Mouse (Mus musculus) forebrain, postnatal 0 days (tissue): ENCODE results near the gene Gpr137b. TPM values are rescaled to one million over a fixed set of nuclear protein-coding genes. Genes with fewer than 3 reads are reported as not detected.
"Not testable (repeated sequence)": the region's sequence is repeated elsewhere in the genome, so short reads cannot be mapped to it uniquely, and the experiment has no call there.

Source experiments
- ATAC-seq: fragments of 200-750 bp; cut with Nextera tagmentation; 2 replicates; pipeline ENCODE4 v1.8.0; 2017; ENCODE audit warnings: mild to moderate bottlenecking, moderate library complexity
- DNase-seq: peaks from one replicate; pipeline ENCODE4 v3.0.0-alpha.2; 2015
- H3K27ac ChIP-seq: fragments of 300-500 bp; sonication (generic); 2 replicates; pipeline ENCODE4 v1.5.1; 2014; ENCODE audit warnings: low read depth, mild to moderate bottlenecking, antibody characterized with exemption, low read length, moderate library complexity, mixed read lengths
- H3K27me3 ChIP-seq: fragments of 300-500 bp; sonication (generic); 2 replicates; pipeline ENCODE4 v1.6.1; 2014; ENCODE audit warnings: mild to moderate bottlenecking, low read length, mixed read lengths; ENCODE audit not compliant: insufficient read depth
- H3K36me3 ChIP-seq: fragments of 300-500 bp; sonication (generic); 2 replicates; pipeline ENCODE4 v1.6.1; 2014; ENCODE audit warnings: mild to moderate bottlenecking, moderate library complexity; ENCODE audit not compliant: insufficient read depth
- H3K4me1 ChIP-seq: fragments of 300-500 bp; sonication (generic); 2 replicates; pipeline ENCODE4 v1.6.1; 2014; ENCODE audit warnings: antibody characterized with exemption; ENCODE audit not compliant: insufficient read depth
- H3K4me2 ChIP-seq: fragments of 300-500 bp; sonication (generic); 2 replicates; pipeline ENCODE4 v1.6.1; 2014; ENCODE audit warnings: low read depth, mild to moderate bottlenecking, moderate library complexity
- H3K4me3 ChIP-seq: fragments of 300-500 bp; sonication (generic); 2 replicates; pipeline ENCODE4 v1.5.1; 2014; ENCODE audit warnings: low read depth, low read length, mixed read lengths
- H3K9ac ChIP-seq: fragments of 300-500 bp; sonication (generic); 2 replicates; pipeline ENCODE4 v1.6.1; 2014; ENCODE audit warnings: mild to moderate bottlenecking
- H3K9me3 ChIP-seq: fragments of 300-500 bp; sonication (generic); 2 replicates; pipeline ENCODE4 v1.6.1; 2016; ENCODE audit warnings: low read length
- CTCF ChIP-seq: sonication (generic); IDR thresholded peaks from 2 replicates; pipeline ENCODE4 v1.5.1; 2016; ENCODE audit warnings: antibody characterized with exemption, control low read depth, low read depth
- WGBS: fragments of 180-500 bp; shearing (Covaris S2); extraction: QIAGEN DNeasy Blood & Tissue Kit; methylation state at CpG from one replicate; pipeline ENCODE4 v1.1.7; 2014; 5-methylcytosine and 5-hydroxymethylcytosine counted together
- polyA plus RNA-seq: library from polyadenylated mRNA; unstranded; fragments of >200 nt; fragmentation: Nextera tagmentation; extraction: Ambion mirVana; gene quantifications from 2 replicates; pipeline ENCODE4 v1.2.1, GENCODE M21; 2015
- total RNA-seq: library from RNA; depleted of rRNA; stranded (reverse); fragments of >200 nt; gene quantifications from 2 replicates; pipeline ENCODE4 v1.2.3, GENCODE M21; 2014

Gene Gpr137b
- total and polyA plus RNA-seq, 2 experiments from 2014 or later = 16.4 to 18.3 TPM

DNA sequence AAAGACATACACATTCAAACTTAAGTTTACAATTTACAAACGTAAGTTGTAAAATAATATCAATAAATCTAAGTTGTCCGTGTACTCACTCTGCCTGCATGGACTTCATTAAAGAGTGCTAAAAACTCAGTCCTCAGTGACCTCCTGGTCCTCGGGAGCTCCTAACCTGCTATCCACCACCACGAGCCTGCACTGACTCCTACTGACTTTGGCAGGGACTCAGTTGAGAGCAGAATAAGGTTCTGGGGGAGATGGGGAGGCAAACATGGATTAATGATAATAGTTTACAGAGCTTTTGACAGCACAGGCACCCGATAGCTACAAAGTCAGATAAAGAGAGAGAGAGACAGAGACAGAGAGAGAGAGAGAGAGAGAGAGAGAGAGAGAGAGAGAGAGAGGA lies 16.6 kb downstream of the Gpr137b start:
- H3K36me3 ChIP-seq = no peaks in the 10 kb centered on the region
- ATAC-seq (no peak), DNase-seq (no peak)
- H3K4me1 ChIP-seq = no peaks in the 10 kb centered on the region
- 88% methylated on average over 5 of the region's 5 CpGs for WGBS
- no peak overlapping the region for H3K4me3 ChIP-seq
- no peaks in the 10 kb centered on the region for H3K9me3 ChIP-seq
- no peak overlapping the region for H3K9ac ChIP-seq
- H3K27me3 ChIP-seq = no peaks in the 10 kb centered on the region
- TF ChIP-seq CTCF = no peak
- no peak overlapping the region for H3K27ac ChIP-seq
- no peak overlapping the region for H3K4me2 ChIP-seq

DNA sequence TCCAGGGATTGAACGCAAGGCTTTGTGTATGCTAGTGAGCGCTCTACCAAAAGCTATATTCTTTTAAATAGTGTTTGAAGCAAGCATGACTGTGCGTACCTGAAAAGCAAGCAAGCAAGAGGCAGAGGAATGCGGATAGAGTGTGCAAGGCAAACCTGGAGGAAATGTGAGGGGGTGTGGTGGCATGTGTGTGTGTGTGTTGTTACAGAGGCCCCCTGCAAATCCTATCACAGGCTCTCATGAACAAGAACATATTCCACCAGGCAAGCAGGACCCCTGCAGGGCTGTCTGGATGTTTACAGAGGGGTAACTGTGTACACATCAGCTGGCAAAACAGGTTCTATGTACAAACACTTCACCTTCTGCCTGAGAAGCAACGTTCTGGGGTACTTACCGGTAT lies 19.8 kb downstream of the Gpr137b start:
- not testable (repeated sequence) for H3K4me1 ChIP-seq, H3K36me3 ChIP-seq, H3K4me3 ChIP-seq, H3K9ac ChIP-seq, H3K27ac ChIP-seq, H3K9me3 ChIP-seq, H3K27me3 ChIP-seq, H3K4me2 ChIP-seq, ATAC-seq, DNase-seq
- WGBS = 93% methylated on average over 5 of the region's 6 CpGs

DNA sequence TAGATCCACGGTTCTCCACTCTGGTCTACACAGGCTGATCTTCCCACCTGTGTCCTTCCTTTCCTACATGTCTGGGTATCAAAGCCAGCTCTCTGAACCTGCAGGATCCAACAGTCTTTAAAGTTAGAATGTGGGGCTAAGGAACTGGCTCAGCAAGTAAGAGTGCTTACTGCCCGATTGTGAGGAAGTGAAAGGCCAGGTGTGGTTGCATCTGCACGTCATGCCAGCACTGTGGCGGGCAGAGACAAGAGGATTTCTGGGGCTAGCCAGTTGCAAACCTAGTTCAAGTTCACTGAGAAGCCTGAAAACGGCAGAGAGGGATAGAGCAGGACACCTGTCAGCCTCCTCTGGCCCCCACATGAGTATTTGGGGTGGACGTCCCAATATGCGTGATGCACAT lies 22.4 kb downstream of the Gpr137b start:
- WGBS = 97% methylated on average over 7 of the region's 7 CpGs
- H3K9me3 ChIP-seq, H3K27ac ChIP-seq, H3K9ac ChIP-seq, H3K4me3 ChIP-seq, ATAC-seq, H3K36me3 ChIP-seq, DNase-seq, H3K4me1 ChIP-seq, H3K4me2 ChIP-seq, H3K27me3 ChIP-seq: not testable (repeated sequence)

DNA sequence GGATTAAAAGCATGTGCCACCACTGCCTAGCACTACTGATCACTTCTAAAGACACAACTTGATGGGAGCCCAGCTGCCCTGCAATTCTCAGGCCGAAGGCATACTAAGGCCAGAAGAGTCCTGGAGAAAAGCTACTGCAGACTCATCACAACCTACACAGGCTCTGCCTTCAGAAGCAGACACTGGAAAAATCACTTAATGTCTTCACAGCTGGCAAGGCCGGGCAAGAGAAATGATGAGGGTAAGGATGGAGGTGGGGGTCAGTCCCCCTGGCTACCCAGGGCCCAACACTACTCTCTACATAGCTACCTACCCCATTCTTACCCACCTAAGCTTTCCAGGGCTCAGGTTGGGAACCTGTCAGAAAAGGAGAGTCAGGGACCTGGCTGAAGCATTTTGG lies 27.4 kb downstream of the Gpr137b start:
- H3K9me3 ChIP-seq, H3K4me1 ChIP-seq, H3K27ac ChIP-seq, H3K4me3 ChIP-seq, H3K27me3 ChIP-seq, H3K9ac ChIP-seq, H3K4me2 ChIP-seq, DNase-seq, ATAC-seq: not testable (repeated sequence)
- H3K36me3 ChIP-seq = peaks cover 30% of the 10 kb centered on the region
- 91% methylated on average over 2 of the region's 2 CpGs for WGBS

DNA sequence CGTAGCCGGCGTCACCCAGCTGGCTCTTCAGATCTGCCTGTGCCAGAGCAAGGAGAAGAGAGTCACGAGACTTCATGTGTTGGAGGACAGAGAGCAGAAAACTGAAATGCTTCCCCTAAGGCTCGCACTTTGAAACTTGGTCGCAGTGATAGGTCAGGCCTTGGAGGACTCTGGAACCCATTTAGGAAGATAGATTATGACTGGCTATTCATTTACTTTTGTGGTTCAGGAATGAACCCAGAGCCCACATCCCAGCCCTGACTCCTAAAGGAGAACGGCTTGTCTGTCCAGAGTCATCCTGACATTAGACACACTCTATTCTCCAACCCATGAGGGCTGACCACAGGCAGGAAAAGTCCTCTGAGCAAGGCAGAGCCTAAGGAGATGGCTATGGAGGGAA lies 30.3 kb downstream of the Gpr137b start:
- H3K9me3 ChIP-seq, DNase-seq, H3K9ac ChIP-seq, H3K27ac ChIP-seq, H3K4me2 ChIP-seq, H3K4me3 ChIP-seq, H3K27me3 ChIP-seq, ATAC-seq, H3K4me1 ChIP-seq: not testable (repeated sequence)
- WGBS = 96% methylated on average over 7 of the region's 7 CpGs
- H3K36me3 ChIP-seq = peaks cover 35% of the 10 kb centered on the region

DNA sequence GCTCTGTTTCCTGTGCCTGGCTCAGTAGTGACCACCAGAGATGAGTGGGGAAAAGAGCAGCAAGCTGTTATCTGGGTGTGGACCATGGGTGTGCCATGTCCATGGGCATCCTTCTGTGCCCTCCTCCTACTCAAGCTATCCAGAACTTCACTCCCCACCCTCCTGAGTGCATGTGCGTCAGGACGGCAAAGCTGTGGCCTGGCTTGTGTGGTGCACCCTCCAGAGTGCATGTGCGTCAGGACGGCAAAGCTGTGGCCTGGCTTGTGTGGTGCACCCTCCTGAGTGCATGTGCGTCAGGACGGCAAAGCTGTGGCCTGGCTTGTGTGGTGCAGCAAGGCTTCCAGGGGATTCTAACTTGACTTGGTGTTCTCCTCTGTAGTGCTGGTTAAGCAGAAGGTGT lies 31.6 kb downstream of the Gpr137b start:
- not testable (repeated sequence) for H3K4me2 ChIP-seq, ATAC-seq

DNA sequence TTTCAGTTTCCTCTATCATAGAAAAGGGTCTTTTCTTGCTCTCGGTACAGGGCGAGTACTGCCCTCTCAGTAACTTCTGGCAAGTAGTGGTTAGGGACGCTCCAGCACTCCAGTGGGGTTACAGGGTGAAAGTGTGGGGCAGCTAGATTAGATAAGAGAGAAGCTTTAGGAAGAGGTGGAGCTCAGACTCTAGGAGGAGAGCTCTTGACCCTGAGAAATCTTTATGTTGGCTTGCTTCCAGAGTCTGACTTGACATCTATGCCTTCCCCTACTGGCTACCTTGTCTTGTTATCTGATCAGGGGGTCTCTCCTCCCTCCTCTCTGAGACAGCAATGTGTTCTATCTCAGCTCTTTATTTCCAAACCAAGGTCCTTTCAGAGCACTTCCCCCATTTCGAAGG lies 33.8 kb downstream of the Gpr137b start:
- H3K4me1 ChIP-seq, ATAC-seq, H3K9ac ChIP-seq, H3K4me3 ChIP-seq, H3K27ac ChIP-seq, DNase-seq, H3K4me2 ChIP-seq, H3K27me3 ChIP-seq, H3K9me3 ChIP-seq: not testable (repeated sequence)
- WGBS = 100% methylated on average over 4 of the region's 4 CpGs
- H3K36me3 ChIP-seq = peaks cover 41% of the 10 kb centered on the region

More for the DNA sequence above, 31.6 kb downstream of the Gpr137b start:
- H3K9ac ChIP-seq, DNase-seq, H3K4me3 ChIP-seq, H3K27me3 ChIP-seq, H3K9me3 ChIP-seq, H3K4me1 ChIP-seq, H3K27ac ChIP-seq: not testable (repeated sequence)
- 97% methylated on average over 6 of the region's 6 CpGs for WGBS
- peaks cover 40% of the 10 kb centered on the region for H3K36me3 ChIP-seq

DNA sequence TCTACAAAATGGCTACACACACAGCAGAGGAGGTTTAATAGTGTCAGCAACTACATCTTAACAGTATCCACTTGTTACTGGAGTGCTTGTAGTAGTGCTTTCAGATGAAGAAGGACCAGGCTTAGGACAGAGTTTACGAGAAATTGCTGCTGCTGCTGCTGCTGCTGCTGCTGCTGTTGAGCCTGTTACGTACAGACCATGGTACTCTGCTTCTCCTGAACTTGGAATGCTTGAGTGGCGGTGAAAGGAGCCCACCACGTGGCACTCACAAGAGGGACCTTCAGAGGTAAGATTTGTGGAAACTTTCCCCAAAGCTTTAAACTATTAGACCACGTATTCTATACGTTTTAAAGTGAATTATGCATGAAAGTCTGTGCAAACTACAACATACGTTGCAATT lies 35.2 kb downstream of the Gpr137b start:
- not testable (repeated sequence) for H3K9me3 ChIP-seq, H3K4me2 ChIP-seq, H3K4me3 ChIP-seq, DNase-seq, H3K27ac ChIP-seq, H3K9ac ChIP-seq, H3K27me3 ChIP-seq, ATAC-seq, H3K4me1 ChIP-seq
- WGBS = 94% methylated on average over 7 of the region's 7 CpGs
- H3K36me3 ChIP-seq = peaks cover 32% of the 10 kb centered on the region

DNA sequence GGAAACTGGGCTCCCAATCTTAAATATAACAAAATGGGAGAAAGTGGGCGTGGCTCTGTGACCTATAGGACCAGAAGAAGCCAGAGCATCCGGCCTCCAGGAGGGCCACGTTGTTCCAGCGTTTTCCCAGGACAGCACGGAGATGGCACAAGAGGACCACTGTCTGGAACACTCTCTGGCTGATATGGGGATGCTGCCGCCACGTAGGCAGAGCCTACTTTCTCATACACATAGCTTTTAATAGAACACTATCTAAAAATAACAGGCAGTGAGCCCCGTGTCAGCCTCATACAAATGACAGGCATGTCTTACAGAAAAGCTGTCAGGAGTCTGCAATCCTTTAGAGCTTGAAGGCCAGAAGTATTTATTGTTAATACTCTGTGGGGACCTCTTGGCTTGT lies 35.7 kb downstream of the Gpr137b start:
- not testable (repeated sequence) for H3K27me3 ChIP-seq, H3K4me3 ChIP-seq, H3K9me3 ChIP-seq, H3K9ac ChIP-seq, ATAC-seq, H3K27ac ChIP-seq, H3K4me1 ChIP-seq, DNase-seq, H3K4me2 ChIP-seq
- peaks cover 27% of the 10 kb centered on the region for H3K36me3 ChIP-seq
- 80% methylated on average over 8 of the region's 8 CpGs for WGBS

DNA sequence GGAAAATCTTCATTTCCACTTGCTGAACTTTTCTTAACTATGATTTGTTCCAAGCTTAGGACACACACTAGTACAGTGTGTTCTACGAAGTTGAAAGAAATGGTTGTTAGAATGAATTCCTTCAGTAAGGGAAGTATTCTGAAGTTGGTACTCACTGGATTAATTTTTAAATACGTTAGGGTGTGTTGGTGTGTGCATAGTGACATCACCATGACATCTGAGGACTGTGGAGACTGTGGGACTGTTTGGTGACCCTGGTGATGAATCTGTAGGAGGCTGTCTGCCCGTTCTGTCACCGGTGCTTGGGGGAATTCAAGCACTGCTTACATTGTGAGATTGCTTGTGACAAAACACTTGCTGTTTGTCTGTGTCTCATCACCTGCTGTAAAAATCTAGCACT lies 41.7 kb downstream of the Gpr137b start:
- 88% methylated on average over 4 of the region's 4 CpGs for whole genome bisulfite sequencing
- DNase-seq, H3K9me3 ChIP-seq, H3K27me3 ChIP-seq, H3K4me1 ChIP-seq, H3K27ac ChIP-seq, H3K4me2 ChIP-seq, ATAC-seq, H3K9ac ChIP-seq, H3K36me3 ChIP-seq, H3K4me3 ChIP-seq: not testable (repeated sequence)

DNA sequence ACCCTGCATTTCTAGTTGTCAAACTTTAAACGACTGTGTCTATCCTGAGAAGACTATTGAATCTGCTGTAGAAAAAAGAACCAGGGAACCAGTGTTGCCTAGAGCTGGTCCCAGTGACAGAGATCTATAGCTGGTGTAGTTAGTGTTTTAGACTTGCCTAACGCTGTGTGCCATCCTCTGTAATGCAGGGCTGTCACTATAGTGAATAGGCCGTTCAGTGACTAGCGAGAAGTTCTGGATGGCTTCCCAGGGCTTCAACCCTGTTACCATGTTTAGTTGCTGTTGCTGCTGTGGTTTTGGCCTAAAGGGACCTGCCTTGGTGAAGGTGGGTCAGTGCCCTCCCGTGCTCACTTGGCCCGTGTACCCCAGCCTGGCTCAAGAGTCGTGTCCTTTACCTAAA lies 43.1 kb downstream of the Gpr137b start:
- not testable (repeated sequence) for H3K9me3 ChIP-seq, H3K4me2 ChIP-seq, ATAC-seq, H3K9ac ChIP-seq, H3K36me3 ChIP-seq, H3K27me3 ChIP-seq, H3K4me3 ChIP-seq, DNase-seq, H3K4me1 ChIP-seq, H3K27ac ChIP-seq
- 64% methylated on average over 7 of the region's 7 CpGs for WGBS
